Mouse (Mus musculus) thymus, adult 2 months (tissue): Measurements from ENCODE around the gene Bdkrb2. TPM values are rescaled to one million over a fixed set of nuclear protein-coding genes. Genes with fewer than 3 reads are reported as not detected.

Source experiments
- DNase-seq: peaks from one replicate; pipeline ENCODE4 v3.0.0; 2021
- H3K27ac ChIP-seq: fragments of 200-500 bp; 2 replicates; pipeline ENCODE4 v1.5.1; 2012; ENCODE audit warnings: low read length, control low read depth; ENCODE audit not compliant: control insufficient read depth, insufficient read depth
- H3K27me3 ChIP-seq: fragments of 200-500 bp; 2 replicates; pipeline ENCODE4 v1.6.1; 2012; ENCODE audit warnings: mild to moderate bottlenecking, low read length, moderate library complexity, mixed read lengths; ENCODE audit not compliant: control insufficient read depth, insufficient read depth
- H3K36me3 ChIP-seq: fragments of 200-500 bp; 2 replicates; pipeline ENCODE4 v1.6.1; 2012; ENCODE audit warnings: mild to moderate bottlenecking, low read length, moderate library complexity; ENCODE audit not compliant: control insufficient read depth, insufficient read depth
- H3K4me1 ChIP-seq: fragments of 200-500 bp; replicated peaks from 2 replicates; pipeline ENCODE4 v1.6.1; 2012; ENCODE audit warnings: low read length; ENCODE audit not compliant: control insufficient read depth, insufficient read depth
- H3K4me3 ChIP-seq: fragments of 200-500 bp; 2 replicates; pipeline ENCODE4 v1.5.1; 2012; ENCODE audit warnings: mild to moderate bottlenecking, low read length, control low read depth, moderate library complexity; ENCODE audit not compliant: control insufficient read depth, insufficient read depth
- CTCF ChIP-seq: fragments of 200-500 bp; IDR thresholded peaks from 2 replicates; pipeline ENCODE4 v1.5.1; 2012; ENCODE audit warnings: mild to moderate bottlenecking, control low read depth, low read length, moderate library complexity, borderline replicate concordance; ENCODE audit not compliant: control insufficient read depth, poor library complexity, insufficient read depth; ENCODE audit errors: extremely low read depth
- POLR2A ChIP-seq: fragments of 200-500 bp; IDR thresholded peaks from 2 replicates; pipeline ENCODE4 v1.6.1; 2012; ENCODE audit warnings: mild to moderate bottlenecking, low read length, control low read depth, moderate library complexity; ENCODE audit not compliant: control insufficient read depth, poor library complexity, insufficient read depth; ENCODE audit errors: extremely low read depth
- WGBS: fragments of 180-500 bp; shearing (Covaris S2); methylation state at CpG from one replicate; pipeline ENCODE4 v1.1.7; 2018; 5-methylcytosine and 5-hydroxymethylcytosine counted together
- polyA plus RNA-seq: library from polyadenylated mRNA; depleted of rRNA; stranded (reverse); fragments of >200 nt; gene quantifications from 2 replicates; pipeline ENCODE4 v1.2.3, GENCODE M21; 2012

The Bdkrb2 gene
- polyA plus RNA-seq, 1 experiment = 1.4 TPM

DNA sequence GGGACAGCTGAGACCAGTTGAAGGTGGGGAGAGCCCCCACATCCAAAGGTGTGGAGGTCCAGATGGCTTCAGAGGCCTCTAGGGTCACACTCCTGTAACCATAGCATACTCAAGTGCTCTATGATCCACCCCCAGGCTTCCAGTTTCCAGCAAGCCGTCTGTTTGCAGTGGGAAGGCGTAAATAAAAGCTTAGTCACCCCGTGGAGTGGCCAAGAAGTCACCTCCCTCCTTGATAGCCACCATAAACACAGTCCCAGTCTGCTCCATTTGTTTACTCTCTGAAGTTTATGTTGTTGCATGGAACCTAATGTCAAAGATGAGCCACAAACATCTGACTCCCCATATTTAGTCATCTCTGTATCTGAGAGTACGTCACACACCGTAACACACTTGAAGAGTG, 25.9 kb upstream of the Bdkrb2 start:
- no peaks in the 10 kb centered on the region for H3K36me3 ChIP-seq
- no peak overlapping the region for H3K4me3 ChIP-seq
- DNase-seq = no peak
- H3K27ac ChIP-seq = no peak overlapping the region
- TF ChIP-seq POLR2A (no peak), CTCF (no peak)
- WGBS = 78% methylated on average over 5 of the region's 5 CpGs
- H3K4me1 ChIP-seq = no peaks in the 10 kb centered on the region
- H3K27me3 ChIP-seq = no peaks in the 10 kb centered on the region

DNA sequence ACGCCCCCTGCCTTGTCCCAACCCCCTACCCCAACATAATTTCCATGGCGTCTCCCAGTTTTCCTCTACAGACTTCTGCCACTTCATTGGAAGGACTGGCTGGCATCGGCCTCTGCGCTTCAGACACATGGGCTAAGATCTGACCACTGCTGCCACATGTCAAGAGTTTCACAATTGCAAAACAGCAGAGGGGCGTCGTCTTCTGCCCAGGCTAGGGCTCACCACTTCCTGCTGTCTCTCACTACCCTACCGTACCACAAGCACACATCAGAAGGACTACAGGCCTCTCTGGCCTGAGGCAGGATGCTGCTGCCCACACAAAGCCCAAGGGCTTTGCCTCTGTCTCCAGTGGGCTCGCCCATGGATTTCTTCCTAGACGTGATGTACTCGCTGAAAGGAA, 23.4 kb upstream of the Bdkrb2 start:
- no peak overlapping the region for H3K4me3 ChIP-seq
- WGBS = 30% methylated on average over 10 of the region's 10 CpGs
- no peak for TF ChIP-seq CTCF
- no peak for TF ChIP-seq POLR2A
- no peak for DNase-seq
- no peak overlapping the region for H3K27ac ChIP-seq
- H3K36me3 ChIP-seq = no peaks in the 10 kb centered on the region
- no peaks in the 10 kb centered on the region for H3K4me1 ChIP-seq
- no peaks in the 10 kb centered on the region for H3K27me3 ChIP-seq

DNA sequence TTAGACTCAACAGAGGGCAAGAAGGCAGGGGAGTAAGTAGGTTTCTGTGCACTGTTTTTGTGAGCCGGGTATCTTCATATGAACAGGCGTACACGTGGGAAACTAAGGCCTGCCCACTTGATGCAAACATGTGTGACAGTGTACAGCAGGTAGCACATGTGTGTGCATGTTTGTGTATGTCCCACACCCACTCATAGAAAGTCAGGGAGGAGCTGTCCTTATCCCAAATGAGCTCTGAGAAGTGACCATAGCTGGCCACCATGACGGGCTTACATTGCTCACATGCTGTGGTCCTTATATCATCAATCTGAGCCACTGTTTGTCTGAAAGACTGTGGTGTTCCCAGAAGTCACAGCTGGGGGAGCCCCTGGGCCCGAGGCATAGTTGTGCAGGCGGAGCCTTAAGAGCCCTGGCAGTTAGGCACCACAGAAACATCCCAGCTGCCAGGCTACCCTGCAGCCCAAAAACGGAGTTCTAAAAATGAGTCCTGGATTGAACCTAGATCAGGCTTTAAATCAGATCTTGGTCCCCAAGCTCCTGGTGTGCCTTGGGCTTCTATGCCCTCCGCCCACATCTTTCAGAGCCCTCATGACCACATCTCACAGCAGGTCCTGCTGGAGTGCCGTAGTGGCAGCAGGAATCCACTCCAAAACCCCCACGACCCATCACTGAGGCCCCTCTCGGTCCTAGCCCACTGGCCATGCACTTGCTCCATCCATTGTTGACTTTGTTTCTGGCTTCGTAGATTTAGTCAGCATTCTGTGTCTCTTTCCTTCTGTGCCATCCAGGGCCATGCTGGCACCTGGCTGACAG, 21.2 kb upstream of the Bdkrb2 start:
- H3K4me3 ChIP-seq = no peak overlapping the region
- H3K4me1 ChIP-seq = no peaks in the 10 kb centered on the region
- no peaks in the 10 kb centered on the region for H3K27me3 ChIP-seq
- H3K27ac ChIP-seq = no peak overlapping the region
- WGBS = 84% methylated on average over 12 of the region's 12 CpGs
- TF ChIP-seq POLR2A (no peak), CTCF (no peak)
- DNase-seq = no peak
- H3K36me3 ChIP-seq = no peaks in the 10 kb centered on the region

DNA sequence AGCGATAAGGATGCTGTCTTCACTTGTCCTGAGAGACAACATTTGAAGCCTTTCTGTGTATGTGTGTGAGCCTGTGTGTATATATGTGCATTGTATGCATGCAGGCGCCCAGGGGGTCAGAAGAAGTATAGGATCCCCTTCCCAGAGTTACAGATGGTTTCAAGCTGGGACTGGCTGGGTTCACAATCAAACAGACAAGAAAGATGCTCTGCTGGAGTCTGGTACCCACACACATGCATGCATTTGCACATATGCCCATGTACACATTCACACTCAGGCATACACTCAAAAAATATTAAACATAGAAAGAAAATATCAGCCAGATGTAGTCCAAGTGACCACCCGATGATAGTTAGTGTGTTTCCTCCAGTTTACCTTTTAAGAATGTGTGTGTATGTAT, 20.5 kb upstream of the Bdkrb2 start:
- 89% methylated on average over 3 of the region's 3 CpGs for WGBS

DNA sequence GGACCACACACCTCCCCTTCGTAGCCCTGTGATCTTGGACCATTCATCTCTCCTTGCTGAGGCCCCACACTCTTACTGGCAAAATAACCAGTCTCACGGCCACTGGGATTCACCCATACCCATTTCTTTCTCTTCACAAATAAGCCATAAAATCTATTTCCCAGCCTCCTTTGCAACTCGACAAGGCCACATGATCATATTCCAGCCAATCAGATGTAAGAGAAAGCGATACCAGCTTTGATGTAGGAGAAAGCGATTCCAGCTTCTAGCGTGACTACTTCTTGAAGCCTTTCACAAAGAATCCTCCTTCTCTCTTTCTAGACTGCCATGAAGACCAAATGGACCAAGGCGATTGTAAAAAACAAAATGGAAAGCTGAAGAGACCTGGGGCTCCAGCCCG, 19.9 kb upstream of the Bdkrb2 start:
- 84% methylated on average over 8 of the region's 8 CpGs for WGBS

More for the DNA sequence above, 20.5 kb upstream of the Bdkrb2 start:
- DNase-seq = no peak
- H3K4me3 ChIP-seq = no peak overlapping the region
- H3K4me1 ChIP-seq = no peaks in the 10 kb centered on the region
- H3K36me3 ChIP-seq = no peaks in the 10 kb centered on the region
- no peak overlapping the region for H3K27ac ChIP-seq
- TF ChIP-seq POLR2A (no peak), CTCF (no peak)
- no peaks in the 10 kb centered on the region for H3K27me3 ChIP-seq

DNA sequence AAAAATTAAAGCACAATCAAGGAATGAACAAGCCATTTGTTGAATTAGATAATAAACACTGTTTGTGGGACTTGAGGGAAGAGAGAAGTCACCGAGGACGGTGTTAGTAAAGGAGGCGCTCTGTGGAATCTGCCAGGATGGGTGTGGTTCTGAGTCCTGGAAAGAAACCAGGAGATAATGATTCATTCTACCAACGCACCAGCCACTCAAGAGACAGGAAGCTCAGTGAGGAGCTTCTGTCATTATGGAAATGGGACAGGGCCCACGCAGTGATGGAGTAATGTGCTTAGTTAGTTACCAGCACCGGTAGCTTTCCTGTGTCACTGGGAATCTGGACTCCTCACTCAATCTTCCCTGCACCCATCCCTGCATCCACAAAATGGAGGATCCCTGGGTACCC, 19.3 kb upstream of the Bdkrb2 start:
- Histone ChIP-seq H3K4me1 (no peaks in the 10 kb centered on the region), H3K27me3 (no peaks in the 10 kb centered on the region), H3K4me3 (no peak overlapping the region), H3K36me3 (no peaks in the 10 kb centered on the region), H3K27ac (no peak overlapping the region)
- TF ChIP-seq POLR2A = no peak
- no peak for TF ChIP-seq CTCF
- DNase-seq = no peak
- 77% methylated on average over 6 of the region's 6 CpGs for WGBS

More for the DNA sequence above, 19.9 kb upstream of the Bdkrb2 start:
- Histone ChIP-seq H3K27me3 (no peaks in the 10 kb centered on the region), H3K27ac (no peak overlapping the region), H3K4me3 (no peak overlapping the region), H3K4me1 (no peaks in the 10 kb centered on the region), H3K36me3 (no peaks in the 10 kb centered on the region)
- TF ChIP-seq POLR2A = no peak
- TF ChIP-seq CTCF = no peak
- DNase-seq = no peak
